Mouse (Mus musculus) stomach, postnatal 0 days (tissue): ENCODE measurements around the gene Plekhs1.

Experiments
- CTCF ChIP-seq: IDR thresholded peaks from 2 replicates; pipeline ENCODE4 v1.5.1; 2016; ENCODE audit warnings: antibody characterized with exemption, low read depth, mild to moderate bottlenecking, moderate library complexity
- EP300 ChIP-seq: optimal IDR thresholded peaks from 2 replicates; pipeline ENCODE3; 2016; ENCODE audit warnings: antibody characterized with exemption

DNA sequence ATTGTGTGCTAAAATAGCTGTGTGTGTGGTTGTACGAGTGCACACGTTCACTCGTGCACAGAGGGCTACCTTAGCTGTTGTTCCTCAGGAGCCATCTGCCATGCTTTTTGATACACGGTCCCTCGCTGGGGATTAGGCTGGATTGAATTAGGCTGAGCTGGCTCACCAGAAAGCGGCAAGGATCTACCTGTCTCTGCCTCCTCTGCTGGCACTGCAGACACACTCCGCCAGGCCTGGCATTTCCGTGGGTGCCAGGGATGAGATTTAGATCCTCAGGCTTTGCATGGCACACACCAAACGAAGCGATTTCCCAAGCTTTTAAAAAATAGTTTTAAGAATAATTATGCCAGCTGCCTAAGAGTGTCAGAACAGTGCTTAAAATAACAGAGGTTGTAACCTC, 10.5 kb downstream of the Plekhs1 start:
- no peak for TF ChIP-seq EP300
- TF ChIP-seq CTCF: no peak
